Mouse (Mus musculus) E14TG2a.4 (cell line): ENCODE data around the gene Ktn1.

Source experiments
- CTCF ChIP-seq: conservative IDR thresholded peaks from 2 replicates; pipeline ENCODE4 v1.5.1; 2014; ENCODE audit warnings: low read length
- NANOG ChIP-seq: IDR thresholded peaks from 2 replicates; pipeline ENCODE4 v1.6.1; 2014; ENCODE audit warnings: borderline replicate concordance, low read length, mixed read lengths
- POU5F1 ChIP-seq: IDR thresholded peaks from 2 replicates; pipeline ENCODE4 v1.6.1; 2014; ENCODE audit warnings: low read length, borderline replicate concordance

- TF ChIP-seq CTCF, result no peak
- no peak for TF ChIP-seq POU5F1
- TF ChIP-seq NANOG, result no peak
These were observed 19.8 kb downstream of the Ktn1 start for GRCm38 (mm10) chr14:47668096-47668495.
